Comparison of ENCODE assay signal across 1 mouse cellular context in genomic region chr4:148591171-148591630, GRCm38 (mm10).
TF ChIP-seq lines count a peak whose summit lies in the region.

Srm (plus strand) TSS chr4:148591503.

TF ChIP-seq in CH12.LX, 34 proteins besides CTCF, POLR2A, EP300 and RAD21 (continued from another document):
- peak; percentile 76 for TF ChIP-seq MEF2A (IDR thresholded peaks at IDR 0.05; ENCODE audit: borderline replicate concordance, low read depth, low read length)
- TF ChIP-seq POLR2AphosphoS2 (IDR thresholded peaks at IDR 0.05; ENCODE audit: low read depth, low read length), result peak; percentile 43
- TF ChIP-seq E2F4 (IDR thresholded peaks at IDR 0.05; ENCODE audit: insufficient replicate concordance, low read depth, low read length), result no peak
- TF ChIP-seq MAX (IDR thresholded peaks at IDR 0.05; ENCODE audit: low read length), result peak; percentile 93
- TF ChIP-seq BHLHE40 (IDR thresholded peaks at IDR 0.05; ENCODE audit: low read depth, low read length), result peak; percentile 67; the same call in 1 of the 2 replicates
- peak; percentile 96 for TF ChIP-seq CHD2 (IDR thresholded peaks at IDR 0.05; ENCODE audit: low read length)
- TF ChIP-seq USF2 (conservative IDR thresholded peaks at IDR 0.05; ENCODE audit: low read depth, low read length), result no peak; the same call in 1 of the 2 replicates
- TF ChIP-seq JUND (conservative IDR thresholded peaks at IDR 0.05; ENCODE audit: low read depth, low read length), result no peak
- TF ChIP-seq SIN3A (IDR thresholded peaks at IDR 0.05; ENCODE audit: low read length), result peak; percentile 77; the same call in 1 of the 2 replicates
- peak; percentile 94; the same call in 1 of the 2 replicates for TF ChIP-seq MYC (IDR thresholded peaks at IDR 0.05; ENCODE audit: low read depth, low read length)
- peak; percentile 46; the same call in 1 of the 2 replicates for TF ChIP-seq ETS1 (conservative IDR thresholded peaks at IDR 0.05; ENCODE audit: low read depth, low read length)
- no peak for TF ChIP-seq CHD1 (IDR thresholded peaks at IDR 0.05; ENCODE audit: low read depth, low read length)
- TF ChIP-seq SMC3 (IDR thresholded peaks at IDR 0.05; ENCODE audit: low read depth, low read length), result no peak
- peak; percentile 73 for TF ChIP-seq ELF1 (IDR thresholded peaks at IDR 0.05; ENCODE audit: low read depth, low read length)
- TF ChIP-seq UBTF (IDR thresholded peaks at IDR 0.05; ENCODE audit: low read depth, low read length), result no peak
- TF ChIP-seq ZKSCAN1 (IDR thresholded peaks at IDR 0.05; ENCODE audit: borderline replicate concordance, low read depth, low read length), result no peak
- TF ChIP-seq RCOR1 (conservative IDR thresholded peaks at IDR 0.05; ENCODE audit: low read depth, low read length), result 0 out of 2 replicates have a peak, but pooled peaks have one; percentile 69
- TF ChIP-seq KAT2A (IDR thresholded peaks at IDR 0.05; ENCODE audit: insufficient replicate concordance, low read length), result peak; percentile 80; the same call in 1 of the 2 replicates
- TF ChIP-seq NRF1 (IDR thresholded peaks at IDR 0.05; ENCODE audit: low read depth, low read length), result peak; percentile 86
- TF ChIP-seq JUN (IDR thresholded peaks at IDR 0.05; ENCODE audit: insufficient read depth, low read depth, low read length), result no peak
- TF ChIP-seq USF1 (IDR thresholded peaks at IDR 0.05; ENCODE audit: low read depth, low read length), result peak; percentile 90
